Mouse (Mus musculus): Measurements from ENCODE around the gene Stambp. TPM values are rescaled to one million over a fixed set of nuclear protein-coding genes. Genes with fewer than 3 reads are reported as not detected.
"Not testable (repeated sequence)": the region's sequence is repeated elsewhere in the genome, so short reads cannot be mapped to it uniquely, and the experiment has no call there.

Gene Stambp
- total and polyA plus RNA-seq, 3 experiments = 4.1 to 11.4 (median 4.6) TPM

GRCm38 (mm10) chr6:83593896-83594295, 21.4 kb upstream of the Stambp start:
- Histone ChIP-seq H3K27me3 (replicated peaks) (peaks cover 73% of the 10 kb centered on the region), H3K9me3 (replicated peaks; ENCODE audit: low read length) (no peaks in the 10 kb centered on the region), H3K4me3 (replicated peaks in 1 of 3; ENCODE audit: low read depth in 2 of 3, low read length in 2 of 3, poor library complexity in 1 of 3) (no peak overlapping the region), H3K4me2 (ENCODE audit: insufficient read depth, low read depth, poor library complexity, severe bottlenecking) (no peak overlapping the region), H3K4me1 (ENCODE audit: control insufficient read depth in 1 of 2, insufficient read depth in 2 of 2) (peaks cover 4 to 7% of the 10 kb centered on the region in 2 experiments), H3K27ac (ENCODE audit: insufficient read depth, low read depth) (no peak overlapping the region), H3K36me3 (replicated peaks in 1 of 2; ENCODE audit: control insufficient read depth in 1 of 2, insufficient read depth in 1 of 2, low read length in 1 of 2) (no peaks in the 10 kb centered on the region), H3K9ac (ENCODE audit: insufficient read depth, low read depth) (no peak overlapping the region), H3K79me2 (replicated peaks; ENCODE audit: control insufficient read depth, extremely low read depth, insufficient read depth, poor library complexity, severe bottlenecking) (no peaks in the 10 kb centered on the region)
- in situ Hi-C loops (cut with MboI; ENCODE audit: low pct_ligation_motif_present, low pct_unique_long_range_greater_than_20kb, low sequenced_read_pairs) (no loop called here), dilution Hi-C loops (cut with MboI; ENCODE audit: extremely low pct_ligation_motif_present, extremely low pct_unique_long_range_greater_than_20kb, low sequenced_read_pairs) (no loop called here)
- no peak for DNase-seq (ENCODE audit: extremely low read depth)
- TF ChIP-seq POLR2A (IDR thresholded peaks at IDR 0.05; ENCODE audit: low read depth, low read length) (no peak), RAD21 (IDR thresholded peaks at IDR 0.05; ENCODE audit: low read depth, low read length) (no peak), KAT2A (IDR thresholded peaks at IDR 0.05; ENCODE audit: insufficient replicate concordance, low read length) (no peak), BHLHE40 (IDR thresholded peaks at IDR 0.05; ENCODE audit: low read depth, low read length) (no peak)

DNA sequence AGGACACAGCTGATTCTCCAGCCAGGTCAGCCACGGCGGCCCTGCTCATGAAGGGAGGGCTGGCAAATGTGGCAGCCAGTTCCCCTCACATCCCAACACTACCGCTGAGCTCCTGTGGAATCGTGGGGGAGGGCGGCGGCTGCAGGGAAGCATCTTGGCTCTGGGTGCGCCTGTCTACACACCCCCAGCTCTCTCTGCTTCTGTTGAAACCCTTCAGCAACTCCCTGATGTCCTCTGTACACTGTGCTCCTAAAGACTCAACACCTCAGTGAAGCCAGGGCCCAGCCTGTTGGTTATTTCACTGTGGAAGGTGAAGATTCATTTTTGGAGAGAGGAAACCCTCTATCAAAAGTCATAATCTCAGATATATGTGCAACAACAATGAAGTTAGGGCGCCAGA, 19.5 kb upstream of the Stambp start:
- H3K9ac ChIP-seq (ENCODE audit: insufficient read depth, low read depth) = no peak overlapping the region
- no peak for TF ChIP-seq SIN3A (IDR thresholded peaks at IDR 0.05; ENCODE audit: low read length)
- no peak for TF ChIP-seq MXI1 (IDR thresholded peaks at IDR 0.05; ENCODE audit: low read depth, low read length)
- TF ChIP-seq KAT2A (IDR thresholded peaks at IDR 0.05; ENCODE audit: insufficient replicate concordance, low read length) = no peak
- dilution Hi-C loops (cut with MboI; ENCODE audit: extremely low pct_ligation_motif_present, extremely low pct_unique_long_range_greater_than_20kb, low sequenced_read_pairs) (no loop called here), in situ Hi-C loops (cut with MboI; ENCODE audit: low pct_ligation_motif_present, low pct_unique_long_range_greater_than_20kb, low sequenced_read_pairs) (no loop called here)
- no peaks in the 10 kb centered on the region for H3K4me1 ChIP-seq (ENCODE audit: control insufficient read depth in 1 of 2, insufficient read depth in 2 of 2)
- H3K27ac ChIP-seq (ENCODE audit: insufficient read depth, low read depth) = no peak overlapping the region
- no peaks in the 10 kb centered on the region for H3K36me3 ChIP-seq (replicated peaks in 1 of 2; ENCODE audit: control insufficient read depth in 1 of 2, insufficient read depth in 1 of 2, low read length in 1 of 2)
- no peak overlapping the region for H3K4me3 ChIP-seq (replicated peaks in 1 of 3; ENCODE audit: low read depth in 2 of 3, low read length in 2 of 3, poor library complexity in 1 of 3)
- H3K4me2 ChIP-seq (ENCODE audit: insufficient read depth, low read depth, poor library complexity, severe bottlenecking) = no peak overlapping the region
- no peak for DNase-seq (ENCODE audit: extremely low read depth)
- peaks cover 75% of the 10 kb centered on the region for H3K27me3 ChIP-seq (replicated peaks)
- H3K9me3 ChIP-seq (replicated peaks; ENCODE audit: low read length) = no peaks in the 10 kb centered on the region
- no peaks in the 10 kb centered on the region for H3K79me2 ChIP-seq (replicated peaks; ENCODE audit: control insufficient read depth, extremely low read depth, insufficient read depth, poor library complexity, severe bottlenecking)

DNA sequence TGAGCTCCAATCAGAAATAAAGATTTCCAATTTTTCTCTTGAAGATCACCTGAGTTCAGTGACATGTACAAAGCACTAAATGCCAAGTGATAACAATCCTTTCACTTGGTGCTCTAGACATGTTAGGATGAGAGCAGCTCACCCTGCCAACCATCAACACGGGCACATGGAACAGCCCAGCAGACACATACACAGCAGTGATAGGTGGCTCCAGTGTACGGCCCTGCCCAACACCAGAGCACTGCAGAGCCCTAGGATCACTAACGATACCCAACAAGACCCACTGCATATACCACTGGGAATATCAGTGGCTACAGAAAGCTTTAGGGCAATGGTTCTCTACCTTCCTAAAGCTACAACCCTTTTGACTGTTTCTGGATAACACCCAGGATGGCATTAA, 17.8 kb upstream of the Stambp start:
- H3K27me3 ChIP-seq (replicated peaks) = peaks cover 68% of the 10 kb centered on the region
- no peaks in the 10 kb centered on the region for H3K79me2 ChIP-seq (replicated peaks; ENCODE audit: control insufficient read depth, extremely low read depth, insufficient read depth, poor library complexity, severe bottlenecking)
- H3K27ac ChIP-seq (ENCODE audit: insufficient read depth, low read depth) = no peak overlapping the region
- H3K9me3 ChIP-seq (replicated peaks; ENCODE audit: low read length) = no peaks in the 10 kb centered on the region
- dilution Hi-C loops (cut with MboI; ENCODE audit: extremely low pct_ligation_motif_present, extremely low pct_unique_long_range_greater_than_20kb, low sequenced_read_pairs) (no loop called here), in situ Hi-C loops (cut with MboI; ENCODE audit: low pct_ligation_motif_present, low pct_unique_long_range_greater_than_20kb, low sequenced_read_pairs) (no loop called here)
- no peak for DNase-seq (ENCODE audit: extremely low read depth)
- H3K4me3 ChIP-seq (replicated peaks in 1 of 3; ENCODE audit: low read depth in 2 of 3, low read length in 2 of 3, poor library complexity in 1 of 3) = no peak overlapping the region
- H3K4me1 ChIP-seq (ENCODE audit: control insufficient read depth in 1 of 2, insufficient read depth in 2 of 2) = no peaks in the 10 kb centered on the region
- no peaks in the 10 kb centered on the region for H3K36me3 ChIP-seq (replicated peaks in 1 of 2; ENCODE audit: control insufficient read depth in 1 of 2, insufficient read depth in 1 of 2, low read length in 1 of 2)
- H3K9ac ChIP-seq (ENCODE audit: insufficient read depth, low read depth) = no peak overlapping the region
- TF ChIP-seq MAFK (IDR thresholded peaks at IDR 0.05; ENCODE audit: insufficient replicate concordance, low read length) = no peak
- no peak for TF ChIP-seq POLR2AphosphoS2 (IDR thresholded peaks at IDR 0.05; ENCODE audit: low read depth, low read length)
- no peak for TF ChIP-seq TCF12 (IDR thresholded peaks at IDR 0.05; ENCODE audit: low read depth, low read length)
- TF ChIP-seq NRF1 (IDR thresholded peaks at IDR 0.05; ENCODE audit: low read depth, low read length) = no peak
- no peak for TF ChIP-seq CTCF (conservative IDR thresholded peaks at IDR 0.05 in 1 of 2, IDR thresholded peaks at IDR 0.05 in 1 of 2; ENCODE audit: low read depth in 2 of 2, low read length in 2 of 2)
- TF ChIP-seq EP300 (IDR thresholded peaks at IDR 0.05; ENCODE audit: low read length) = no peak
- TF ChIP-seq KAT2A (IDR thresholded peaks at IDR 0.05; ENCODE audit: insufficient replicate concordance, low read length) = no peak
- no peak for TF ChIP-seq MXI1 (IDR thresholded peaks at IDR 0.05; ENCODE audit: low read depth, low read length)
- no peak for TF ChIP-seq HCFC1 (IDR thresholded peaks at IDR 0.05; ENCODE audit: low read depth, low read length)
- TF ChIP-seq ZC3H11A (IDR thresholded peaks at IDR 0.05; ENCODE audit: low read depth, low read length) = no peak
- TF ChIP-seq BHLHE40 (IDR thresholded peaks at IDR 0.05; ENCODE audit: low read depth, low read length) = no peak
- TF ChIP-seq SMC3 (IDR thresholded peaks at IDR 0.05; ENCODE audit: low read depth, low read length) = no peak
- no peak for TF ChIP-seq ELF1 (IDR thresholded peaks at IDR 0.05; ENCODE audit: low read depth, low read length)
- no peak overlapping the region for H3K4me2 ChIP-seq (ENCODE audit: insufficient read depth, low read depth, poor library complexity, severe bottlenecking)

DNA sequence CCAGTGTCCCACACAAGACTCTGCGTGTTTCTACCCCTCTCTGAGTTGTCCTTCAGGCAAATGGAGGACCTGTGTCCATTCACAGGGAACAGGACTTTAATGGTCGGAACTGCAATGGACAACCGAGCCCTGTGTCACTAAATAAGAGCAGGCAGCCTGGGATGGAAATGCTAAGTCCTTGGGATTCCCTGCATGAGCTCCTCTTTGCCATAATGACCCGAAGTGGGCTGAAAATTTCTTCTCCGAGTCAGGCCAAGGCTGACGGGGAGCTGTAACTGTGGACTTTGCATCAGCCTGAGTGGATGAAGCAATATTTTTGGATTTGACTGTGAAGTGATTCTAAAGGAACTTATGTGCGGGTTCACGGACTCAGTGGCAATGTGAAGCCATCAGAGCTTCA, 14.7 kb upstream of the Stambp start:
- H3K36me3 ChIP-seq (replicated peaks in 1 of 2; ENCODE audit: control insufficient read depth in 1 of 2, insufficient read depth in 1 of 2, low read length in 1 of 2); dilution Hi-C loops (cut with MboI; ENCODE audit: extremely low pct_ligation_motif_present, extremely low pct_unique_long_range_greater_than_20kb, low sequenced_read_pairs); H3K4me1 ChIP-seq (ENCODE audit: control insufficient read depth in 1 of 2, insufficient read depth in 2 of 2); in situ Hi-C loops (cut with MboI; ENCODE audit: low pct_ligation_motif_present, low pct_unique_long_range_greater_than_20kb, low sequenced_read_pairs); H3K27ac ChIP-seq (ENCODE audit: insufficient read depth, low read depth); H3K9me3 ChIP-seq (replicated peaks; ENCODE audit: low read length); H3K4me2 ChIP-seq (ENCODE audit: insufficient read depth, low read depth, poor library complexity, severe bottlenecking); DNase-seq (ENCODE audit: extremely low read depth); H3K9ac ChIP-seq (ENCODE audit: insufficient read depth, low read depth); H3K4me3 ChIP-seq (replicated peaks in 1 of 3; ENCODE audit: low read depth in 2 of 3, low read length in 2 of 3, poor library complexity in 1 of 3); H3K79me2 ChIP-seq (replicated peaks; ENCODE audit: control insufficient read depth, extremely low read depth, insufficient read depth, poor library complexity, severe bottlenecking): not testable (repeated sequence)
- peaks cover 57% of the 10 kb centered on the region for H3K27me3 ChIP-seq (replicated peaks)

Measured in CH12.LX (cell line).